ENCODE assay signal across 23 mouse cellular contexts in the genomic region with DNA sequence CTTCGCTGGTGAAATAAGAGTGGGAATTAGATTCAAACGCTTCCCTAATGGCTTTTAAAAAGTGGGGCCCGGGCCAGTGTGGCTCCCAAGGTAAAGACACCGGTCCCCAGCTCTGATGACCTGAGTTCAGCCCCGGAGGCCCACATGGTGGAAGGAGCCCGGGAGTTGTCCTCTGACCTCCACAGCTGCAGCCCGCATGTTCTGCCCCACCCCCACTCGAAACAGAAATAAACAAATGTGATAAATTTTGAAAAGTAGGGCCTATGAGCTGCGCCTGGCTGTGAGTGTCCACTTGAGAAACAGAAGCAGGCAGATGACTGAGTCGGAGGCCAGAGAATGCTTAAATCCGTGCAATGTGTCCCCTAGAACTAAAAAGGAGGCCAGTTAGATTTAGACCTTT. TPM values are rescaled to one million over a fixed set of nuclear protein-coding genes. Genes with fewer than 3 reads are reported as not detected.
DNase-seq lines count a peak whose midpoint lies in the region; ATAC-seq and TF ChIP-seq lines count a peak whose summit lies in the region.
"Had no signal": no experiment of that assay in that cellular context is flagged by ENCODE, and none has a peak within 500 bp of the region (broad histone marks: within the 10 kb centered on the region; RNA-seq: fewer than 3 reads in every experiment).

No protein-coding gene starts in this region.

- intact Hi-C loops in heart, postnatal 36 days (cut with DNase I) = no loop called here
- intact Hi-C loops in gastrocnemius, postnatal 36 days (cut with DNase I) = loop anchor here (5.0 kb wide), 1 partner anchor 212 kb away; a partner anchor contains a TSS

- TF ChIP-seq CTCF in lung, adult 2 months (IDR thresholded peaks at IDR 0.05; ENCODE audit: insufficient read depth, low read length) = no peak

- H3K4me2 ChIP-seq in limb, embryonic 11.5 days (ENCODE audit: low read depth, severe bottlenecking) = no peak overlapping the region
- H3K4me2 ChIP-seq in limb, embryonic 12.5 days = no peak overlapping the region
- H3K4me2 ChIP-seq: embryonic facial prominence, embryonic 13.5 days; forebrain, embryonic 12.5 days; hindbrain, embryonic 14.5 days had no signal

- H3K36me3 ChIP-seq in limb, embryonic 11.5 days (ENCODE audit: control insufficient read depth, insufficient read depth, low read length) = peaks cover 36% of the 10 kb centered on the region
- peaks cover 100% of the 10 kb centered on the region for H3K36me3 ChIP-seq in limb, embryonic 10.5 days
- peaks cover 92% of the 10 kb centered on the region for H3K36me3 ChIP-seq in limb, embryonic 12.5 days

- no peak overlapping the region for H3K4me3 ChIP-seq in limb, embryonic 11.5 days (ENCODE audit: low read depth, low read length)
- no peak overlapping the region for H3K4me3 ChIP-seq in limb, embryonic 10.5 days
- no peak overlapping the region for H3K4me3 ChIP-seq in lung, adult 2 months (replicated peaks; ENCODE audit: extremely low read depth, low read depth, low read length)
- no peak overlapping the region for H3K4me3 ChIP-seq in limb, embryonic 12.5 days (replicated peaks)
- H3K4me3 ChIP-seq: embryonic facial prominence, embryonic 13.5 days; forebrain, embryonic 12.5 days; heart, embryonic 10.5 days; hindbrain, embryonic 10.5 days had no signal

- WGBS in limb, embryonic 11.5 days = 70% methylated on average over 11 of the region's 11 CpGs
- 71% methylated on average over 11 of the region's 11 CpGs for WGBS in limb, embryonic 10.5 days
- 52% methylated on average over 11 of the region's 11 CpGs for WGBS in lung, adult 2 months
- 62% methylated on average over 11 of the region's 11 CpGs for WGBS in limb, embryonic 12.5 days

- H3K9ac ChIP-seq in limb, embryonic 11.5 days (ENCODE audit: low read length) = no peak overlapping the region
- H3K9ac ChIP-seq in limb, embryonic 12.5 days (replicated peaks) = no peak overlapping the region; the same call in 1 of the 2 replicates
- H3K9ac ChIP-seq: embryonic facial prominence, embryonic 13.5 days; forebrain, embryonic 12.5 days; forebrain, postnatal 0 days; hindbrain, embryonic 14.5 days had no signal

- 0 out of 2 replicates have a peak overlapping the region, but pooled peaks have one; percentile 14 for H3K27ac ChIP-seq in limb, embryonic 11.5 days (replicated peaks; ENCODE audit: low read depth, low read length)
- no peak overlapping the region for H3K27ac ChIP-seq in limb, embryonic 10.5 days
- H3K27ac ChIP-seq in limb, embryonic 12.5 days = peak overlapping the region; percentile 17; the same call in 1 of the 2 replicates
- H3K27ac ChIP-seq: embryonic facial prominence, embryonic 13.5 days; forebrain, embryonic 12.5 days; heart, embryonic 10.5 days; hindbrain, embryonic 10.5 days; hindbrain, embryonic 14.5 days had no signal

- TF ChIP-seq POLR2A in lung, adult 2 months (IDR thresholded peaks at IDR 0.05; ENCODE audit: borderline replicate concordance, extremely low read depth, low read depth, low read length) = no peak

- H3K27me3 ChIP-seq in limb, embryonic 11.5 days (ENCODE audit: control insufficient read depth, insufficient read depth, low read length) = no peaks in the 10 kb centered on the region
- H3K27me3 ChIP-seq in limb, embryonic 10.5 days (ENCODE audit: low read depth, poor library complexity, severe bottlenecking) = no peaks in the 10 kb centered on the region
- H3K27me3 ChIP-seq in limb, embryonic 12.5 days = no peaks in the 10 kb centered on the region
- H3K27me3 ChIP-seq: embryonic facial prominence, embryonic 13.5 days; forebrain, embryonic 12.5 days had no signal

- ATAC-seq in limb, embryonic 11.5 days (ENCODE audit: insufficient number of reproducible peaks, low FRiP score, low TSS enrichment, low read depth) = no peak
- no peak for ATAC-seq in limb, embryonic 12.5 days (ENCODE audit: insufficient number of reproducible peaks, insufficient read depth, low FRiP score, low TSS enrichment, low read depth)
- ATAC-seq: CD4-positive, CD25-positive, alpha-beta regulatory T cell, adult 4 months; forebrain, postnatal 0 days had no signal

- peak; percentile 93 for DNase-seq in heart, adult 11 months
- no peak for DNase-seq in heart, postnatal 36 days
- no peak for DNase-seq in limb, embryonic 11.5 days (ENCODE audit: low spot score)
- no peak for DNase-seq in limb, embryonic 10.5 days (ENCODE audit: low spot score)
- peak; percentile 67 for DNase-seq in lung, postnatal 10 days
- DNase-seq in lung, adult 2 months = no peak
- no peak for DNase-seq in gastrocnemius, postnatal 36 days
- DNase-seq: adrenal gland, postnatal 10 days; B cell, adult 2 months; cerebellum, adult 11-12 months; cerebellum, adult 9-10 months; cerebellum, postnatal 25 days; forebrain, postnatal 0 days; gastrocnemius, postnatal 14 days; heart, postnatal 14 days had no signal

- no peaks in the 10 kb centered on the region for H3K9me3 ChIP-seq in limb, embryonic 11.5 days (ENCODE audit: control insufficient read depth, low read length)
- H3K9me3 ChIP-seq in limb, embryonic 10.5 days (replicated peaks) = no peaks in the 10 kb centered on the region
- H3K9me3 ChIP-seq in limb, embryonic 12.5 days = no peaks in the 10 kb centered on the region
- H3K9me3 ChIP-seq: embryonic facial prominence, embryonic 13.5 days; forebrain, embryonic 12.5 days; G1E; heart, embryonic 10.5 days; hindbrain, embryonic 10.5 days had no signal

- H3K4me1 ChIP-seq in limb, embryonic 11.5 days (ENCODE audit: control insufficient read depth, insufficient read depth, low read length) = no peaks in the 10 kb centered on the region
- peaks cover 42% of the 10 kb centered on the region for H3K4me1 ChIP-seq in limb, embryonic 10.5 days
- H3K4me1 ChIP-seq in lung, adult 2 months (ENCODE audit: control insufficient read depth, insufficient read depth, low read length) = no peaks in the 10 kb centered on the region
- peaks cover 22% of the 10 kb centered on the region for H3K4me1 ChIP-seq in limb, embryonic 12.5 days (replicated peaks)

RNA-seq across cellular contexts. Expression of a gene that starts 6.6 kb away (rescaled TPM):
- under 1 TPM; 0.14 to 0.49 TPM for total RNA-seq in heart, postnatal 36 days (2021)
- polyA plus RNA-seq in limb, embryonic 11.5 days (2014; fragmentation: Nextera tagmentation; extraction: Ambion mirVana) = 58.7 and 63.4 TPM in 2 replicates
- polyA plus RNA-seq in limb, embryonic 10.5 days (2016; fragmentation: Nextera tagmentation; extraction: Ambion mirVana) = 69.9 and 79.5 TPM in 2 replicates
- polyA plus RNA-seq in lung, adult 2 months (2012; rRNA removed) = 0.16 and 0.25 TPM in 2 replicates
- polyA plus RNA-seq in limb, embryonic 12.5 days (2016; fragmentation: Nextera tagmentation; extraction: Ambion mirVana) = 44.8 and 48.5 TPM in 2 replicates
- total RNA-seq in gastrocnemius, postnatal 36 days (2021) = under 1 TPM; 0.20 to 0.64 TPM

RNA-seq across cellular contexts. Expression of a gene that starts 13.4 kb away (rescaled TPM):
- 10 to 100 TPM; 10.5 to 13.6 TPM for total RNA-seq in heart, postnatal 36 days (2021)
- polyA plus RNA-seq in limb, embryonic 11.5 days (2014; fragmentation: Nextera tagmentation; extraction: Ambion mirVana) = 46.7 and 48.7 TPM in 2 replicates
- 38.4 and 43.7 TPM in 2 replicates for polyA plus RNA-seq in limb, embryonic 10.5 days (2016; fragmentation: Nextera tagmentation; extraction: Ambion mirVana)
- 59.0 and 62.2 TPM in 2 replicates for polyA plus RNA-seq in lung, adult 2 months (2012; rRNA removed)
- polyA plus RNA-seq in limb, embryonic 12.5 days (2016; fragmentation: Nextera tagmentation; extraction: Ambion mirVana) = 47.1 TPM in 2 replicates
- 10 to 100 TPM in 1 of 2 experiments, 1 to 10 TPM in 1; 8.7 to 13.2 TPM for total RNA-seq in gastrocnemius, postnatal 36 days (2021)

RNA-seq across cellular contexts. Expression of a gene that starts 50.8 kb away (rescaled TPM):
- 10 to 100 TPM in 1 of 2 experiments, 1 to 10 TPM in 1; 8.1 to 10.2 TPM for total RNA-seq in heart, postnatal 36 days (2021)
- 6.3 and 7.4 TPM in 2 replicates for polyA plus RNA-seq in limb, embryonic 11.5 days (2014; fragmentation: Nextera tagmentation; extraction: Ambion mirVana)
- polyA plus RNA-seq in limb, embryonic 10.5 days (2016; fragmentation: Nextera tagmentation; extraction: Ambion mirVana) = 5.4 and 6.2 TPM in 2 replicates
- 10.1 and 14.0 TPM in 2 replicates for polyA plus RNA-seq in lung, adult 2 months (2012; rRNA removed)
- 5.6 and 5.8 TPM in 2 replicates for polyA plus RNA-seq in limb, embryonic 12.5 days (2016; fragmentation: Nextera tagmentation; extraction: Ambion mirVana)
- 1 to 10 TPM; 5.6 to 6.7 TPM for total RNA-seq in gastrocnemius, postnatal 36 days (2021)

Comparison
In these comparisons a context has a peak if more than half of its experiments do, and no peak if none do; other contexts are left out.
1. DNase-seq: peak in heart, adult 11 months (single experiment) and lung, postnatal 10 days (single experiment); none in heart, postnatal 36 days (0 of 2), limb, embryonic 11.5 days (single experiment), limb, embryonic 10.5 days (single experiment), lung, adult 2 months (single experiment) and gastrocnemius, postnatal 36 days (0 of 2).
2. RNA of a gene that starts 6.6 kb away (polyA plus RNA-seq): 69.9 to 79.5 TPM in limb, embryonic 10.5 days, 58.7 to 63.4 TPM in limb, embryonic 11.5 days and 44.8 to 48.5 TPM in limb, embryonic 12.5 days; 0.16 to 0.25 TPM in lung, adult 2 months; every median in the first group is over 10 times any median in the second.